Mouse (Mus musculus) neural tube, embryonic 14.5 days (tissue): Measurements from ENCODE around the gene Adcy9. TPM values are rescaled to one million over a fixed set of nuclear protein-coding genes. Genes with fewer than 3 reads are reported as not detected.

Experiments
- ATAC-seq: fragments of 200-750 bp; cut with Nextera tagmentation; 2 replicates; pipeline ENCODE4 v1.8.0; 2017; ENCODE audit warnings: low read depth, mild to moderate bottlenecking, moderate TSS enrichment, moderate library complexity
- H3K27ac ChIP-seq: fragments of 300-500 bp; sonication (generic); 2 replicates; pipeline ENCODE4 v1.5.1; 2014; ENCODE audit warnings: low read depth, mild to moderate bottlenecking, control low read depth, low read length, moderate library complexity, mixed read lengths
- H3K27me3 ChIP-seq: fragments of 300-500 bp; sonication (generic); 2 replicates; pipeline ENCODE4 v1.6.1; 2014; ENCODE audit warnings: low read length; ENCODE audit not compliant: control insufficient read depth, insufficient read depth
- H3K36me3 ChIP-seq: fragments of 300-500 bp; sonication (generic); 2 replicates; pipeline ENCODE4 v1.6.1; 2014; ENCODE audit warnings: low read length, mixed read lengths; ENCODE audit not compliant: control insufficient read depth, insufficient read depth
- H3K4me1 ChIP-seq: fragments of 300-500 bp; sonication (generic); 2 replicates; pipeline ENCODE4 v1.6.1; 2014; ENCODE audit warnings: low read length; ENCODE audit not compliant: control insufficient read depth, insufficient read depth
- H3K4me2 ChIP-seq: fragments of 300-500 bp; sonication (generic); 2 replicates; pipeline ENCODE4 v1.6.1; 2014; ENCODE audit warnings: mild to moderate bottlenecking, low read depth, low read length, control low read depth
- H3K4me3 ChIP-seq: fragments of 300-500 bp; sonication (generic); 2 replicates; pipeline ENCODE4 v1.5.1; 2014; ENCODE audit warnings: low read depth, low read length, control low read depth, mixed read lengths
- H3K9ac ChIP-seq: fragments of 300-500 bp; sonication (generic); replicated peaks from 2 replicates; pipeline ENCODE4 v1.6.1; 2014; ENCODE audit warnings: low read depth, mild to moderate bottlenecking, control low read depth, low read length, mixed read lengths
- H3K9me3 ChIP-seq: fragments of 300-500 bp; sonication (generic); 2 replicates; pipeline ENCODE4 v1.6.1; 2016; ENCODE audit warnings: low read length; ENCODE audit not compliant: control insufficient read depth
- WGBS: fragments of 180-500 bp; shearing (Covaris S2); extraction: QIAGEN DNeasy Blood & Tissue Kit; methylation state at CpG from one replicate; pipeline ENCODE4 v1.1.7; 2014; 5-methylcytosine and 5-hydroxymethylcytosine counted together
- polyA plus RNA-seq: library from polyadenylated mRNA; unstranded; fragments of >200 nt; fragmentation: Nextera tagmentation; extraction: Ambion mirVana; gene quantifications from 2 replicates; pipeline ENCODE4 v1.2.1, GENCODE M21; 2014

The Adcy9 gene
- polyA plus RNA-seq, 1 experiment from 2014 or later, result 6.7 TPM

GRCm38 (mm10) chr16:4423613-4424012 is 3.3 kb upstream of the Adcy9 start:
- no peak for ATAC-seq
- H3K27me3 ChIP-seq, result no peaks in the 10 kb centered on the region; the same call in 1 of the 2 replicates
- WGBS, result 86% methylated on average over 5 of the region's 5 CpGs
- H3K4me3 ChIP-seq, result no peak overlapping the region
- peaks cover 3% of the 10 kb centered on the region for H3K4me1 ChIP-seq
- H3K36me3 ChIP-seq, result no peaks in the 10 kb centered on the region
- H3K9ac ChIP-seq, result no peak overlapping the region
- no peaks in the 10 kb centered on the region for H3K9me3 ChIP-seq
- H3K27ac ChIP-seq, result no peak overlapping the region
- no peak overlapping the region for H3K4me2 ChIP-seq

- ATAC-seq, result no peak
- peaks cover 10% of the 10 kb centered on the region for H3K4me1 ChIP-seq
- H3K4me3 ChIP-seq, result no peak overlapping the region
- no peak overlapping the region for H3K9ac ChIP-seq
- no peaks in the 10 kb centered on the region for H3K9me3 ChIP-seq
- H3K4me2 ChIP-seq, result no peak overlapping the region
- WGBS, result 98% methylated on average over 3 of the region's 3 CpGs
- H3K36me3 ChIP-seq, result no peaks in the 10 kb centered on the region
- H3K27me3 ChIP-seq, result no peaks in the 10 kb centered on the region; the same call in 1 of the 2 replicates
- no peak overlapping the region for H3K27ac ChIP-seq
These were observed 2.7 kb upstream of the Adcy9 start for GRCm38 (mm10) chr16:4422991-4423390.

GRCm38 (mm10) chr16:4419546-4420297 is 576 bp downstream of the Adcy9 start:
- Histone ChIP-seq H3K27me3 (no peaks in the 10 kb centered on the region; the same call in 1 of the 2 replicates), H3K4me1 (peaks cover 26% of the 10 kb centered on the region), H3K4me3 (peak overlapping the region; percentile 80), H3K36me3 (no peaks in the 10 kb centered on the region), H3K9ac (peak overlapping the region; percentile 90), H3K27ac (peak overlapping the region; percentile 80), H3K9me3 (no peaks in the 10 kb centered on the region), H3K4me2 (peak overlapping the region; percentile 95)
- WGBS, result under 1% methylated on average over 78 of the region's 85 CpGs
- ATAC-seq, result peak; percentile 77

GRCm38 (mm10) chr16:4418776-4419545 is 1.3 kb downstream of the Adcy9 start:
- Histone ChIP-seq H3K27me3 (no peaks in the 10 kb centered on the region; the same call in 1 of the 2 replicates), H3K4me1 (peaks cover 31% of the 10 kb centered on the region), H3K36me3 (no peaks in the 10 kb centered on the region), H3K27ac (peak overlapping the region; percentile 28; the same call in 1 of the 2 replicates), H3K4me2 (peak overlapping the region; percentile 95), H3K4me3 (peak overlapping the region; percentile 80), H3K9ac (peak overlapping the region; percentile 90), H3K9me3 (no peaks in the 10 kb centered on the region)
- peak; percentile 26 for ATAC-seq
- 14% methylated on average over 32 of the region's 32 CpGs for WGBS

- Histone ChIP-seq H3K9ac (no peak overlapping the region), H3K4me3 (peak overlapping the region; percentile 15; the same call in 1 of the 2 replicates), H3K27me3 (no peaks in the 10 kb centered on the region; the same call in 1 of the 2 replicates), H3K36me3 (no peaks in the 10 kb centered on the region), H3K4me1 (peaks cover 37% of the 10 kb centered on the region), H3K27ac (no peak overlapping the region), H3K4me2 (peak overlapping the region; percentile 95), H3K9me3 (no peaks in the 10 kb centered on the region)
- 94% methylated on average over 11 of the region's 11 CpGs for WGBS
- ATAC-seq, result no peak
These were observed 2.2 kb downstream of the Adcy9 start for GRCm38 (mm10) chr16:4418072-4418471.

GRCm38 (mm10) chr16:4417455-4417854 is 2.8 kb downstream of the Adcy9 start:
- ATAC-seq, result no peak
- H3K27ac ChIP-seq, result no peak overlapping the region
- peaks cover 37% of the 10 kb centered on the region for H3K4me1 ChIP-seq
- H3K36me3 ChIP-seq, result no peaks in the 10 kb centered on the region
- no peaks in the 10 kb centered on the region for H3K9me3 ChIP-seq
- WGBS, result 76% methylated on average over 7 of the region's 7 CpGs
- no peak overlapping the region for H3K9ac ChIP-seq
- H3K27me3 ChIP-seq, result no peaks in the 10 kb centered on the region; the same call in 1 of the 2 replicates
- peak overlapping the region; percentile 15; the same call in 1 of the 2 replicates for H3K4me3 ChIP-seq
- H3K4me2 ChIP-seq, result peak overlapping the region; percentile 95

- WGBS, result 79% methylated on average over 8 of the region's 8 CpGs
- Histone ChIP-seq H3K27me3 (no peaks in the 10 kb centered on the region; the same call in 1 of the 2 replicates), H3K4me2 (peak overlapping the region; percentile 42), H3K4me1 (peaks cover 37% of the 10 kb centered on the region), H3K36me3 (no peaks in the 10 kb centered on the region), H3K9ac (no peak overlapping the region), H3K27ac (no peak overlapping the region), H3K9me3 (no peaks in the 10 kb centered on the region), H3K4me3 (no peak overlapping the region)
- no peak for ATAC-seq
These were observed 5.3 kb downstream of the Adcy9 start for GRCm38 (mm10) chr16:4414881-4415585.

- Histone ChIP-seq H3K4me2 (peak overlapping the region; percentile 42), H3K9me3 (no peaks in the 10 kb centered on the region), H3K27me3 (no peaks in the 10 kb centered on the region), H3K27ac (no peak overlapping the region), H3K4me3 (no peak overlapping the region), H3K4me1 (peaks cover 37% of the 10 kb centered on the region), H3K36me3 (no peaks in the 10 kb centered on the region), H3K9ac (no peak overlapping the region)
- WGBS, result 71% methylated on average over 9 of the region's 9 CpGs
- no peak for ATAC-seq
These were observed 6.1 kb downstream of the Adcy9 start for GRCm38 (mm10) chr16:4413988-4414880.
